Mouse (Mus musculus): Measurements from ENCODE around the gene Ndufa6. TPM values are rescaled to one million over a fixed set of nuclear protein-coding genes. Genes with fewer than 3 reads are reported as not detected.
"Not testable (repeated sequence)": the region's sequence is repeated elsewhere in the genome, so short reads cannot be mapped to it uniquely, and the experiment has no call there.

The Ndufa6 gene
- total RNA-seq, 1 experiment from 2014 or later = 121 TPM

DNA sequence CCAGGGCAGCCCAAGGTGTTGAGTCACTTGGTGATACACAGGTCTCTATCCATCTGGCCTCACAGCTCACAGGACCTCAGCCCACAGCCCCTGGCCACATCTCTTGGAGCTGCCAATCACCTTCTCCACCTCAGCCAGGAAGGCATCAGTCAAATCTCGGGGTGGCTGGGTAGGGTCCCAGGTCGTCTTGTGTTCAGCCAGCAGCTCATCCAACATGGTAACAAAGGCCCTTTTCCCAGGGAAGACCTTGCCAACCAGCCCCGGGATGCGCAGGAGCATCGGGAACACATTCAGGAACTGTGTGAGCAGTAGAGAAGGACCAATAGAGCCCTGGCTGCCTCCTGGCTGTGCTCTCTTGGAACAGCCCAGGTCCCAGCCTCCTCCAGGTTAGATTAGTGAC is 18.9 kb upstream of the Ndufa6 start:
- no peak for ATAC-seq (ENCODE audit: extremely low read depth, insufficient number of reproducible peaks, low FRiP score, poor library complexity, severe bottlenecking)

DNA sequence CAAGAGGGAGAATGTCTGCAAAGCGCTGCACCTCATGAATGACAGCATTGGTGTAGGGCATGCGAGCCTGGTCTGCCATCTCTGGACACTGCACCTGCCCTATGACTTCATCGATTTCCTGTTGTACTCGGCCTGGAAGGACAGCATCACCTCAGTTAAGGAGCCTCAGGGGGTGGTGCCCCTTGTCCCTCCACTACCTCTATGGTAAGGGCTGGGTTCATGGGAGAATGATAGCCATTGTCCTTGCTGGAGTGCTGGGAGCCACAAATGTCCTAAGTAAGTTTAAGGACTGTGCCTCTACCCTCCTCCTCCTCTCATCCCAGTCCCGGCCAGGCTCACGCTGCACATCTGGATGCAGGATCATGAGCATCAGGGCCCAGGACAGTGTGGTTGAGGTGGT is 18.3 kb upstream of the Ndufa6 start:
- ATAC-seq (ENCODE audit: extremely low read depth, insufficient number of reproducible peaks, low FRiP score, poor library complexity, severe bottlenecking) = no peak

DNA sequence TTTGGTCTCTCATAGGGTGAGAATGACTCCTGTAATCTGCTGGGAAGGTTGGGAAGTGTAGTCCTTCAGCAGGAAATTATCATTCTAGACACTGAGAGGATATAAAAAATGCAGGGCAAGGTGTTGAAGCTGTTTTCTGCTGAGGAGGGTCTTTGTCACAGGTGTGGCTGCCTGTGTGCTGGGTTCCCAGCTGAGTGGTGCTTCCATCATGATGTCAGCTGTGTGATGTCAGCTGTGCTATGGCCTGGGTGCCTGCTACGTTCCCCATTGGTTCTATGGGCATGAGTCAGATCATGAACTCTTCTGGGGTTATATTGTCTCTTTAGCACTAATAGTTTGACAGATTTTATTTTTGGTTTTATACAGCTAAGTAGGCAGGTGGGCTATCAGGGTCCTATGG is 14.7 kb upstream of the Ndufa6 start:
- no peak for ATAC-seq (ENCODE audit: extremely low read depth, insufficient number of reproducible peaks, low FRiP score, poor library complexity, severe bottlenecking)

DNA sequence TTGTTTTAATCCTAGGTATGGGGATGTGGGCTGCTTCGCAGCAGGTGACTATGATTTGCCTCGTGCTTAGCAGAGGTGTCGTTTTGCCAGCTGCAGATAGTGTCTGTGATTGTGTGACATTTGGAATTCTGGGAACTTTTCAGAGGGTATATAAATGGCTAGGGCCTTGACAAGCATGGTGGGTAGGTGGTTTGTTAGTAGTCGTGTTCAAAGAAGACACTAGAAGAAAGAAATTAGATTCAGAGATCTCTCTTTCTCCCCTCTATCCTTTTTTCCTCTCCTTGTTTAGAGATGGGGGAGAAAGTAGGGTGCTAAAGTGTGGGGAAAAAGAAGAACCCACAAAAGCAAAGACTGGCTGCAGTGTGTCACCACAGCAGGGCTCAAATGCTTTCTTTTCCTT is 14.0 kb upstream of the Ndufa6 start:
- ATAC-seq (ENCODE audit: extremely low read depth, insufficient number of reproducible peaks, low FRiP score, poor library complexity, severe bottlenecking) = no peak

DNA sequence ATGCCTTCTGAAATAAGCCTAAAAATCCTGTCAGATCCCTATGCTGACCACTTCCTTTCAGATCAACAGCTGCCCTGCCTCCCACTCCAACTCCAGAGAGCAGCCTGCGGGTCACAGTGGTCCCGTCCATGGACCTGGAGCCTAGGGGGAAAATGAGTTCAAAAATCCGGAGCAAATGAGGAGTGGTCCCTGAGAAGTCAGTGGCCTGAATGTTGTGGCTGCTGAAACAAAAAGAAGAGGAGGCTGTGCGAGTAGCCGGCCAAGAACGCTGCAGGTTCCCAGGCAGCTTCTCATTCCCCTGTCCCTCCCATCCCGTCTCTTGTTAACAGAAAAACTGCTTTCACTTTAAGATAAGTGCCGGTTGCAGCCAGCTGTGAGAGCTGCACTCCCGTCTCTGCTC is 10.4 kb upstream of the Ndufa6 start:
- not testable (repeated sequence) for ATAC-seq (ENCODE audit: extremely low read depth, insufficient number of reproducible peaks, low FRiP score, poor library complexity, severe bottlenecking)

DNA sequence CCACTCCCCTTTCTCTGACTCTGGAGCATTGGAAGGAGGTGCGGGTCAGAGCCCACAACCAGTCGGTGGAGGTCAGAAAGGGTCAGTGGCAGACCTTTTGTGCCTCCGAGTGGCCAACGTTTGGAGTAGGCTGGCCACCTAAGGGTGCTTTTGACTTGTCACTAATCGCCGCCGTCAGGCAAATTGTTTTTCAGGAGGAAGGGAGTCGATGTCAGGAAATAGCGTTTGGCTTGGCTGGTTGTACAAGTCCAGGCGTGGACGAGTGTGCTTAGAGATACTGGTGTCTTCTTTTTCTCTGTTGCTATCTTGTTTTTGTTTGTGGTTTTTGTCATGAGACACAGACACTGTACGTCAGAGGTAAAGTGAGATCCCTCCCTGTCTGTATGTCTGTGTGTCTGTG is 9.7 kb upstream of the Ndufa6 start:
- ATAC-seq (ENCODE audit: extremely low read depth, insufficient number of reproducible peaks, low FRiP score, poor library complexity, severe bottlenecking) = not testable (repeated sequence)

DNA sequence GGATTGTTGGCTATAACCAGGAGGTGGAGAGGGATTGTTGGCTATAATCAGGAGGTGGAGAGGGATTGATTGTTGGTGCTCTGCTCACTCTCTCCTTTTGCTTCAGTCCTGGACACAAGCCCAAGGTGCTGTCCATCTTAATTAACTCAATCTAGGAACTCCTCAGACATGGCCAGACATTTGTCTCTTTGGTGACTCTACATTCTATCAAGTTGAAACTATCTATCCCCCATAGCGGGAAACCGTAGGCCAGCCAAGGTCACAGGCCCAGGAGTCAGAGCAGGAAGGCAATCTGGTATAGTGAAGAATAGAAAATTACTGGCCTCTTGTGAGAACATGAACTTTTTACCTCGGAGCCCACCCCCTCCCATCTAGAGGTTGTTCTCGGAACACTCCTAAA is 8.1 kb upstream of the Ndufa6 start:
- no peak for ATAC-seq (ENCODE audit: extremely low read depth, insufficient number of reproducible peaks, low FRiP score, poor library complexity, severe bottlenecking)

DNA sequence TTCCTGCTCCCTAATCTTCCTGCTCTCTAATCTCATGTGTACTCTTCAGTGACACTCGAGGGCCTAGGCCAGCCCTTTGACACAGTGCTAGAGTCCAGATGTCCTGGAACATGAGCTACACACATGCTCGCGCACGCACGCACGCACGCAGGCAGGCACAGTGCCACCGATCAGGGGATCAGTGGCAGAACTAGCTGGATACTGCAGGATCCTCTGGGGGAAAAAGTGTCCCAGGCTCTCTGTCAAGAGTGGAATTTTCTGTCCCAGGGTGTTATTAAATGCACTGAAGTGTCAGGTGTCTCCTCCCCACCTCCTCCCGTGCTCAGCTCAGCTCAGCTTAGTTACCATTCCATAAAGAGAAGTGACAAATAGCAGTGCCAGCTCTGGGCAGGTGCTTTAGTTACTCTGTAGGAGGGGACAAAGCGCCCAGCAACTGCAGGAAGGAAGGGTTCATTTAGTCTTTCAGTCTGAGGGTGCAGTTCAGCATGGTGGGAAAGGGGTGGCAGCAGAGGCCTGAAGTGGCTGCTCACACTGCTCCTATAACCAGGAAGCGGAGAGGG is 7.4 kb upstream of the Ndufa6 start:
- no peak for ATAC-seq (ENCODE audit: extremely low read depth, insufficient number of reproducible peaks, low FRiP score, poor library complexity, severe bottlenecking)

DNA sequence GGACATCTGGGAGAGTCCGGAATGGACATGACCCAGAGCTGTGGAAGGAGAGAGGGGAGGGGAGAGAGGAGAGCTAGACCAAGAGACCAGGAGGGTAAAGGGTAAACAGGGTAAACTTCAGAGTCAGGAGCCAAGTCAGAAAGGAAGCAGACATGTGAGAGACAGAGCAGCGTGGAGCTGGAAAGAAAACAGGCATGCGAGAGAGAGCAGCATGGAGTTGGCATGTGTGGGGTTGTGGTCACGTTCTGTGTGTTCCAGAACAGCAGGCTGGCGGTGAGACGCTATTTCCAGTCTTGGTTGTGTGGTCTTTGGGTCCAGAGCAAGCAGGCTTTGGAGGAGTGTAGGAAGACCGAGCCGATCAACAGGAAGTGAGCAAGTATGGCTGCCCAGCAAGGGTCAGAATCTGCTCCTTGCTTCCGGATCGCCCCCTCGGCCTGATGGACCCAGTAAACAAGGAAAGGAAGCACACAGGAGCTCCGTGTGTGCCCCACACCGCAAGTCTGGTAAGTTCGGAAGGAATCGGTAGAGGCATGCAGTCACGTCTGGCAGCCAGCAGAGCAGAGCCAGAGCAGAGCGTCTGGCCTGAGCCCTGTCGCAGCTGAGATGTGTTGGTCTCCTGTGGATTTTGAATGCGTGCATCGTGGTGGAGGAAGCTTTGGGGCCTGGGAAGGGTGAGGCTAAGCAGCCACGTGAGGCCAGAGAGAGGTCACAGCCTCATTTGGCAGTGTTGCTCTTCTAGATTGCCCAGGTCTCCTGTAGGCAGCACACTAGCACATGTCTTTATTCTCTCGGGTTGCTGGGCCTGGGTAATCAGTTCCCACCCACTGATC is 4.5 kb upstream of the Ndufa6 start:
- ATAC-seq (ENCODE audit: extremely low read depth, insufficient number of reproducible peaks, low FRiP score, poor library complexity, severe bottlenecking) = no peak

DNA sequence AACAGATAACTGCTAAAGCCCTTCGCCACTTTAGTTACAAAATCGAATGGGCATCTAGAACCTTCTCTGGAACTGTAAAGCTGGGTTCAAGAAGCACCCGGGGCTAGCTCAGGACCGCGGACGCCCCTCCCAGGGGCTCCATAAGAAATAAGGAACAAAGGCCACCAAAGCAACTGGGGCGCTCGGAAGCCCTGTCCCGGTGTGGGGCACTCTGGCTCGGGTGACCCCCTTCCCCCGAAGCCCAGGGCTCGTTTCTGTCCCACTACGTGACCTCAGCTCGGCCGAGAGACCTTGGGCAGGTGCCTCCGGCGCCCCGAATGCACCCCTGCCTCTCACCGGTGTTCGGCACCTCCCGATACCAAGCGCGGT is 393 bp downstream of the Ndufa6 start:
- no peak for ATAC-seq (ENCODE audit: extremely low read depth, insufficient number of reproducible peaks, low FRiP score, poor library complexity, severe bottlenecking)

DNA sequence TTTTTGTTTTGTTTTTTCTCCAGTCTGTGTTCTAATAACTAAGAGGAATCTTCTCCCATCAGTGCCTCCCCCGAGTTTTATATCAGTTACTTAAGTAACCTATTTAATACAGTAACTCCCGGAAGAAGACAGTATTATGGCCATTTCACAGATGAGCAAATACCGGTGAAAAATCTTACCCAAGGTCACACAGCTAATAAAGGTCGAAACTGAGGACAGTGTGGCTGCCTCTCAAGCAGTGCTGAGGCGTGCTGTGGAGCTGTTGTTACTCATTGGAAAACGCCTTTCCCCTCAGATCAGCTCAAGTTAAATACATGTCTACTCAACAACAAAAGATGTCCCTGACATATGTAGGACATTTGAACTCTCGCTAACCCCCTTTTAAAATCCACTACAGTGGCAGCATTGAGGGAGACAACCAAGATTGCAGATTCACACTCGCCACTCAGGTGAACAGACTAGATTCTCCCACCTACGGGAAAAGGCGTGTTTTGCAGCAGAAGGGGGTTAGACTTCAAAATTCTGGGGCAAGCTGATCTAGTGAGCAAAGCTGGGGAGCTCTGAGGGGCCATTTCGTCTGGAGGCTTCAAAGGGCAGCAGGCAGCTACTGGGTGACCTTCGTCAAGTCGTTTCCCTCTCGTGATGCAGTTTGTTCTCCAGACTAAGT is 911 bp downstream of the Ndufa6 start:
- ATAC-seq (ENCODE audit: extremely low read depth, insufficient number of reproducible peaks, low FRiP score, poor library complexity, severe bottlenecking) = no peak

DNA sequence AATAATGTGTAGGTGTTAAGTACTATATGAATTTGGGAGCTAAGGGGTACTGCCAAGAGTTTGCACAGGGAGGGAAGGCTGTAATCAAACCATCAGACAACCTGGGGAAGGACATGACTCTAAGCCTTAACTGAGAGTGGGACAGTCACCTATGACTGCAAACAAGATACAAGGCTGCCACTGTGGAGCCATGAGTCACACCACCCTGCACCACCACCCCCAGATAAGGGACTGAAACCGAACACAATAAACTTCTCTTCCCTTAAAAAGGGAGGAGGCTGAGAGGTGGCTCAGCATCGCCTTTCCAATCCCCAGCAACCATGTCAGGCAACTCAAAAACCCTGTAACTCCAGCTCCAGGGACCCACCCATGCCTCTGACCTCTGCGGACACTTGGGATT is 2.6 kb downstream of the Ndufa6 start:
- no peak for ATAC-seq (ENCODE audit: extremely low read depth, insufficient number of reproducible peaks, low FRiP score, poor library complexity, severe bottlenecking)

DNA sequence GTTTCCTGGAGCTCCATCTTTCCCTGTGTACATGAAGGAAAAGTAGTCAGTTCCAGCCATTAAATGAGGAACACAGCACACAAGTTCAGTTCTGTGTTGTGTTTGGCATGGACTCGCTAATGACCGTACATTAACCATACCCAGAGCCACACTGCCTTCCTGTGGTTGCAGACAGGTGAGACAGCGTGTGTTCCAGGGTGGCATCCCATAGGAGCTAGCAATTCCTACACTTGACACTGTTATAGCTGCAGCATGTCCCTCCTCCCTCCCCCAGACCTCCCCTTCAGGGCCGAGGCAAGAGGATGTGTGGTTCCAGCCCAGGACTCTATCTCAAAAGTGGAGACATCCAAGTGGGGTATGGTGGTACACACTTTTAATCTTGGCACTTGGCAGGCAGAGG is 3.8 kb downstream of the Ndufa6 start:
- ATAC-seq (ENCODE audit: extremely low read depth, insufficient number of reproducible peaks, low FRiP score, poor library complexity, severe bottlenecking) = no peak

DNA sequence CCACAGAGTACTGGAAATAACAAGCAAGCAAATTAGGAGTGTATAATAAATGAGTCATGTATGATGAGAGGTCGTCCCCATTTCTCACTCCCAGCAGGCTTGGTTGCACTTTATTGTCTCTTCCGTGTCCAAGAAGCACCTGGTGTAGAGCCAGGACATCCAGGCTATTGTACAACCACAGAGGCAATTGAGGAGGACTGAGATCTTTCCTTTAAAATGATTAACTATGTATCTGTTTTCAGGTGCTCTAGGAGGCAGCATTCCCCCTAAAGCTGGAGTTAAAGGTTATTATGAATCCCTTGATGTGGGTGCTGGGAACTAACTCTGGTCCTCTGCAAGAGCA is 5.2 kb downstream of the Ndufa6 start:
- ATAC-seq (ENCODE audit: extremely low read depth, insufficient number of reproducible peaks, low FRiP score, poor library complexity, severe bottlenecking) = no peak

DNA sequence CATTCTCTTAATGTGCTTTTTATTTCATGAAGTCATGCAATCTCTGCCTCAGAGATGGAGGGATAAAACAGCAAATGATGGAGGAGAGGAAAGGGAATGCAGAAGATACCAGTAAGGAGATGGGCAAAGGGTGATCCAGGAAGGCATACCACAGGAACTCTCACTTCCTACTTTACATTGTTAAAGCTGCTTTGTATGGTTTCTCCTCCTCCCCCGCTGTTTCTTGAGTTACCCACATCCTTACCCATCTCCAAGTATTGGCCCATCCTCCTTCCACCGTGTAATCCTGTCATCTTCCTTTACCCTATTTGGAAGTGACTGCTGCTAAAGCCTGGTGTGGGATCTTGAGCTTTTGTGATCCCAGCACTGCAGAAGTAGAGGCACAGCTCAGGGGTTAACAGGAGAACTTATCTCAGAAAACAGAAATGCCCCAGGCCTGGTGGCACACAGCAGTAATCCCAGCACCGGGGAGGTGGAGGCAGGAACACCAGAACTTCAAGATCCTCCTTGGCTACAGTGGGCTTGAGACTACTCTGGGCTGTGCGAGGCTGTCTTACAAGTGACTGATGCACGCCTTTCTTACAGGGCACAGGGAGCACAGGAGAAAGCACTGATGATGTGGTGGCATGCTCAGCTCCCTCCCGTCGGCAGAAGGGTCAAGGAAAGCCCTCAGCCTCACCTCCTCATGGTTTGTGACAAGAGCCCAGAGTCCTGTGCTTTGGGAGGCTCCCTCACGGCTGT is 5.7 kb downstream of the Ndufa6 start:
- no peak for ATAC-seq (ENCODE audit: extremely low read depth, insufficient number of reproducible peaks, low FRiP score, poor library complexity, severe bottlenecking)

DNA sequence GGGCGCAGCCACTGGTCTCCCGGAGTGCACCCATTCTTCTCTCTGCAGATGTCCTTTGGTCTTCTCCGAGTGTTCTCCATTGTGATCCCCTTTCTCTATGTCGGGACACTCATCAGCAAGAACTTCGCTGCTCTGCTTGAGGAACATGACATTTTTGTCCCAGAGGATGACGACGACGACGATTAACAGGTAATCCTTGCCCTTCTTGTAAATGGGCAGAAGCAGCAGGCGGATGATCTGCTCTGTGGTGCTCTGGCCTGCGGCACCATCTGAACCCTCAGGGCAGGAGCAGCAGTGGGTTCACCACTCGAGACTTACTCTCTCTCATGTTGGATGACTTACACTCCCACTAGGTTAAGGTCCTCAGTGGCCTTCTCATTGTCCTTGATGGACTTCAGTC is 6.3 kb downstream of the Ndufa6 start:
- no peak for ATAC-seq (ENCODE audit: extremely low read depth, insufficient number of reproducible peaks, low FRiP score, poor library complexity, severe bottlenecking)

DNA sequence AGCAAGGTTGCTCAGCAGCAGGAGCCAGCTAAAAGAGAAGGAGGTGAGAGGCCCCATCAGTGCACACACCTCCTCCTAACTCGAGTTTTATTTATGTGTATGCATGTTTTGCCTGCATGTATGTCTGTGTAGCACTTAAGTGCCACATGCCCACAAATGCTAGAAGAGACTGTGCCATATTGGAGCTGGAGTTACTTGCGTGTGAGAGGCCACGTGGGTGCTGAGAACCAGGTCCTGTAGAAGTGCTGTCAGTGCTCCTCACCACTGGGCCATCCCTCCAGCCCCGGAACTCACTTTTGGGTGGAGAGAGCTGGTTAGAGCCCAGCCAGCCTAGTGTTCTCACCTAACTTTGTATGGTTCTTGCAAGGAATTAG is 6.8 kb downstream of the Ndufa6 start:
- no peak for ATAC-seq (ENCODE audit: extremely low read depth, insufficient number of reproducible peaks, low FRiP score, poor library complexity, severe bottlenecking)

DNA sequence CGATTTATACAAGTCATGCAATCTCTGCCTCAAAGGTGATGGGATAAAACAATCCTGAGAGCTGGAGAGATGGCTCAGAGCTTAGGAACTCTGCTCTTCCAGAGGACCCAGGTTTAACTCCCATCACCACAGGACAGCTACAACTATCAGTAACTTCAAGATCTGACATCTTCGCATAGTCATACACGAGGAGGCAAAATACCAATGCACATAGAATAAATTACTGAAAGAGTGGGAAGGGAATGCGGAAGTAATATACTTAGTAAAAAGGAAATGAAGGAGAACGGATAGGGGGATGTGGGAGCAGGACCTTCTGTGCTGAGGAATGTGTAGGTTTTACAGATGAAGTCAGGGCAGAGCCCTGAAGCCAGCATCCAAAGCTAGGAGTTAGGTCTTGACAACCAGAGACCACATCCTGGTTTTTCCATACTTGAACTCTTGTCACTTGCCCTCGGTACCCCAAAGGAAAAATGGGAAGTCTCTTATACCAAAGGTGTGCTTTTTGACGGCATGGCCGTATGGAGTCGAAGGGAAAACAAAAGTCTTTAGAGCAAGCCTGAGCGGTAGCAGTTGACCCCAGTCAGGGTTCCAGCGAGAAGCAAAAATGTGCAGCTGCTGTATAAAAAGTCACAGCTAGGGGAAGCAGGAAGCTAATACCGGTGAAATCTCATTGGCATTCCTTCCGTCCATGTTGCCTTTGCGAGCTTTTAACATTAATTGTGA is 7.4 kb downstream of the Ndufa6 start:
- ATAC-seq (ENCODE audit: extremely low read depth, insufficient number of reproducible peaks, low FRiP score, poor library complexity, severe bottlenecking) = no peak

DNA sequence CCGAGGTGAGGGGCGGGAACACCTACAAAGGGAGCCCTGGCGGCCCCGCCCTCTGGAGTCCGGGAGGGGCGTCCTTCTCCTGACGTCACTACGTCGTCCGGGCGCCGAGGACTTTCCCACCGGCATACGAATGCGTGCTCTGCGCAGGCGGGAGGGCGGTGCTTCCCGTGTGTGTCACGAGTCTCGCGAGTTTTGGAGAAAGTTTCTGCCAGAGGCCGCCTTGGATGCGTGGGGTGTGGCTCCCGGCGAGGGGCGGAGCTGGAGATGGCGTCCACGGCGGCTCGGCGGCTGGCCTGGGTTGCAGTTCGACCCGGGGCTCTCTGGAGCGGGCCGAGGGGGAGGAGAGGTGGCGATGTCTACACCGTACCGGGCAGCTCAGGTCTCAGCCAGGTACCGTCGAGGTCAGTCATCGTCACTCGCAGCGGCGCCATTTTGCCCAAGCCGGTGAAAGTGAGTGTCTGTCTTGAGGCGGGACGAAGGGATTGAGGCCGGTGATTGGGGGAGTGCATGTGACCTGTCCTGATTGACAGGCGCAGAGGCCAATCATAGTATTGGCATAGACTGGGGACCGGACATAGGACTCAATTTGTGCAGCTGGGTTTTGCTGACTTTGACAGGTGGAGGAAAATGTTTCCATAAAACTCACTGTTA is 8.2 kb downstream of the Ndufa6 start:
- ATAC-seq (ENCODE audit: extremely low read depth, insufficient number of reproducible peaks, low FRiP score, poor library complexity, severe bottlenecking) = peak; percentile 89
